Mouse (Mus musculus): ENCODE results near the gene Shq1.
A peak's percentile ranks its signal among the peaks of the same experiment; 100 is the strongest.

Shq1 gene

DNA sequence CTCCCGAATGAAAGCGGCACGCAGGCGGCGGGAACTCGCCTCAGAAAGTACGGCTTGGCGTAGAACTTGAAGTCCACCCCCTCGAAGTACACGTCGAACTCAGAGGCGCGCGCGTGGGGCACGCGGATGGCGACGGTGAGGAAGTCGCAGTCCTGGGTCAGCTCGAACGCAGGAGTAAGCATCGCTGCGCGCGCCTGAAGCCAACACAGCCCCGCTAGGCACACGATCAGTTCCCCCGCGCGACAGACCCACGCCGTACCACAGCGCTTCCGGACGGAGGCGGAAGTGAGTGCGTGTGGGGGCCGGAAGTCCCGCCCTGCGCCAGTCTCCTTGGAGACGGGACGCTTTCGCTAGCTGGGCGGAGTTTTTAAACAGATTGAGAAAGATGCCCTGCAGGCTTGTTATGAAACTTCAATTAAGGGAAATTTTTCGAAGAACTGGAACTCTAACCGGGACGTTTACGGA lies at the start of gene Shq1:
TSS of gene Shq1 (minus strand) at position 278 of the 465 bp plus-strand sequence.
- peak; percentile 74 to 76 for DNase-seq

DNA sequence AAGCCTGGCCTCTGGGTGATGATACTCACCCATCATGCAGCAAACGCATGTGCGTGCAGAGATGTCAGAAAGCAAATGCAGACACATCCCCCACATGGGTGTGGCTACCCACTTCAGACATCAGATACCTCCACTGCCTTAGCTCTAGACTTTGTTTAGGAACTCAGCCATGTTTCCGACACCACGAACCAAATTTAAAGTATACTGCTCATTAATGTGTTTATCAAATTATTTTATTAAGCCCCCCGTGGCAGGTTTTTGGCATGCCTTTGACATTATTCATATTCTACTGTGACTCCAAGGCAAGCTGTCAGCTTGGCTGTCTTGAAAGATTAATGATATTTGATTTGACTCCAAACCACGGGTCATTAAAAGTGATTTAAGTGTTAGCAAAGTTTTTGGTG lies 49.1 kb upstream of the Shq1 start:
- DNase-seq = no peak

DNA sequence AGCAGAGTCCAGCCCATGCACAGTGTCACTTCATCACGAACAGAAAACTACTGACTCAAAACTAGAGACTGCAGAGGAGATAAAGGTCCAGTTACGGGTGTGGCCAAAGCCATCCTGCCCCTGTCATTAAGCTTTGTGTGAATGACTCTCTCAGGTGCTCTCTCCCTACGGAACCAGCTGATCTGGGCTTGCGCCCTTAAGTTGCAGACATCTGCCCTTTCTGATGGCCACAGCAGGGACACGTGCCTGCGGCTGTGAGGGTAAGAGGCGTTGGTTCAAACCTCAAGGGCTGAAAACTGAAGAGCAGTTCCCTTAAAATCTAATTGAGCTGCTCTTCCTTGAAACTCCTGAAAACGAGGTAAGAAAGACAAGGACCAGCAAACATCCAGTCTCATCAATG lies 45.9 kb upstream of the Shq1 start:
- no peak for DNase-seq

DNA sequence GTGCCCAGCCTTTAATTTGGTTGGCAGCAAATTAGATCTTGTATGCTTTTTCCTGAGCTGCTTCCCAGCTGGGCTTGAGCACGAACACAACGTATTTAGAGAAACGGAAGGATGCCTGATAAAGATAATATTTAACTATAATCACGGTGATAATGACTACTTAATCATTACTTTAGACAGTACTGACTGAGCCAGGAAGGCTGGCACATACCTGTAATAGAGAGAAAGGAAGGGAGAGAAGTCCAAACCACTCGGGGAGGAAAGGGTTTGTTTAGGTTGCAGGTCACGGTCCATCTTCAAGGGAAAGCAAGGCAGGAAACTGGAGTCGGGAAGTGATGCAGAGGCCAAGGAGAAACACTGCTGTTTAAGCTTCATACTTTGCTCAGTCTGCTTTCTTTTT lies 45.2 kb upstream of the Shq1 start:
- DNase-seq = no peak

DNA sequence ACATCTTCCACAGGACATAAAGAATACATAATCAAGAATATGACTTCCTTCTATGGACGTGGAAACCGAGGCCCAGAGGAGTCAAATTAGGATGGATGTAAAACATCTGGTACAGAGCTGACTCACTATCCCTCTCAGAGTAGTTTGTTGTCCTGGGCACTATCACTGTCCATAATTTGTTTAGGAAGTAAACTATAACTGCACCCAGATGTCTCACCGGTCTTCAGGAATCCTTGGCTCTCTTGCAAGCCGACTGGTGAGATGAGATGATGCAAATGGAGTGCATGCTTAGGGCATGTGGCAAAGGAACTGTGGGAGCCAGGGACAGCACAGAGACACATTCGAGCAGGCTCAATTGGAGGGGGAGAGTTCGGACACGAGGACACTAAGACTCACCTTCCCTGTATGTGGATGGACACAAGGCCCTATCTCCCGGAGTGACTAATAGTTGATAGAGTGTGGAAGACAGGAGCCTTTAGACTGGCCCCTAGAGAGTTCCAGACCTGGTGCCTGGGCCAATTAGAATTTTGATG lies 44.4 kb upstream of the Shq1 start:
- no peak for DNase-seq

DNA sequence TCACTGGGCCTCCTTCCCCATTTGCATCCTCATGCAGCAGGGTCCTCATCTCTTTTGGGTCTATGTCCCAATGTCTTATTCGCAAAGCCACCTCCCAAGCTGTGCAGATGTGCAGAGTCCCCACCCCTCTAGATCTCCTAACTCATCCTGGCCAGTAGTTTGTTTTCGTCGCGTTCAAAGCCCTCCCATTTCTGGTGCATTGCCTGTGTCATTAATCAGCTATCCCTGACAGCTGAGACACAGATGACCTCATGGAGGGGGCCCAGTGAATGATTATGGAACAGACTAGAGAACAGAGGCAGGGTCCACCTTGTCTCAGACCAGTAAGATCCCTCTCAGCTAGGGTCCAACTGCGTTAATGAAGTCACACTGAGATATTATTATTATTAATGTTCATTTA lies 39.9 kb upstream of the Shq1 start:
- no peak for DNase-seq

DNA sequence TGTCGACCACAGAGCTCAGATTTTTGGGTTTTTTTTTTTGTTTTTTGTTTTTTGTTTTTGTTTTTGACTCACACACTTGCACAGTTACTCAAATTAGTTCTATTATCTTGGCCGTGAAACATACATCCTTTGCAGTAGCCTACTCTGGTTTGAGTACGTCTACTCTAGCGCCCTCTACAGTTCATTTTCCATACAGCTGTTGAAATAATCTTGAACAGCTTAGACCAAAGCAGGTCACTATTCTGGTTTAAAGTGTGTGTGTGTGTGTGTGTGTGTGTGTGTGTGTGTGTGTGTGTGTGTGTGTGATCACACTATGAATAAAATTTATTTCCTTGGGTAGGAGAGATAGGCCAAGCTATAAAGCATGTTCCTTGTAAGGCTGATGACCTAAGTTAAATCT lies 39.2 kb upstream of the Shq1 start:
- no peak for DNase-seq

DNA sequence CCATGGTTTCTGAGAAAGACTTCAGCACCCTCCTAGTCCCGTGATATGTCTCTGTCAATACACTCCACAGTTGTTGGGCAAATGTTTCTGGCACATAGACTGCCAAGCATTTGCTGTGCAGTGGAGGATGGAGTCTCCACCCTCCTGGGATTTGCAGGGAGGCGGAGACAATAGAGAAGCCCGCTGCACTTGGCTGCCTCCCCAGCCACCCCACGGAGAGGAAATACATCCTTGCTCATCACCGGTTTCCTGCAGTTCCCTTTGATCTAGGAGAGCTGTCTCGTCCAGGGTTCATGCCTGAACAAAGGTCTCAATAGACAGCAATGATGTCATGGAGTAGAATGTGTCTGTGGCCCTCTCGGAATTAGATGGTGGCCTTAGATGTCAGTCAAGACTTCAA lies 38.5 kb upstream of the Shq1 start:
- DNase-seq = no peak

DNA sequence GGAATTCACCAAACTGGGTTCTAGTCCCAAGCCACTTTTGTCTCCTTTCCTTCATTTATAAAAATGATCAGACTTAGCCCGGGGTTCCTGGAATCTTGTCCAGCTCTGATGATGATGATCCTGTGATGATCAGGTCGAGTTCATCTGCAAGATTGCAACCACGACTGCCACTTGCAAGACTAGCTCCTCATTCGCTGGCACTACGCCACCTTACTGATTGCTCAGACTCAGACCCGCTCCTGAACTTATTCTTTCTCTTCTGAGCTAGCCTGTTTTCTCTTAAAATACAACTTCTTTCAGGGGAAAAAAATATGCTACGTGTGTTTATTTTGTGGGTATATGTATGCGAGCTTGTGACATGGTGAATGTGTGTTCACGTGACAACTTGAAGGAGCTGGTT lies 38.0 kb upstream of the Shq1 start:
- DNase-seq = no peak

DNA sequence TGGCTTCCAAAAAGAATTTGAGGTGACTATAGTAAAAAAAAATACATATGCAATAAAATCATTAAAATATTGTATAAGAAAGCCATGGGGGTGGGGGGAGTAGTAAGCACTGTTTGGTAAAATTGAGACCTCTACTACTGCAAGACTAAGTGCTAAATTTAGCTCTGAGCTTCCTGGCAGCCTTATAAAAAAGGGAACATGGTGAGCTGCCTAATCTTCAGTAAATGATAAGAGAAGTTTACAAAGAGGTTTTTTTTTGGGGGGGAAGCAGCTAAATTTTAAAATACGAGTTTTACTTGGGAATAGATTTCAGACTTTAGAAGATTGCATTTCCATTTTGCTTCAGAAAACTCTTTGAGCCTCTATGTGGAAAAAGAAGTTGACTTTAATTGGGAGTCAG lies 37.3 kb upstream of the Shq1 start:
- DNase-seq = no peak

DNA sequence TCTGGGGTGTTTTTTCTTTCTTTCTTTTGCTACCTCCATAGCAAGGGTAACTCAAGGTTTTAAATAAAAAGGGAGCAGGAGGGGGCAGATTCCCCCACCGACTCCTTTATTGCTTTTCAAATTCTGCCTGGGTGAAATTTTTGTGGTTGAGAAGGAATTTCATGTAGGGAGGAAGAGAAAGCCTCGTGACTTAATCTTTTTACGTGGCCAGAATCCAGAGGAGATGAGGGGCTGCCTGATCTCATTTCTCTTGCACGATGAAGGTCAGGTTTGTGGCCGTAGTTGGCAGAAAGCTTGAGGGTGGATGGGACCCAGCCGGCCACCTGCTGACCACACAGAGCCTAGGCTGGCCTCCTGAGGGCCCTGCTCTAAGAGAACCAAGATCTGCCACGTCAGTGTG lies 36.6 kb upstream of the Shq1 start:
- DNase-seq = no peak

DNA sequence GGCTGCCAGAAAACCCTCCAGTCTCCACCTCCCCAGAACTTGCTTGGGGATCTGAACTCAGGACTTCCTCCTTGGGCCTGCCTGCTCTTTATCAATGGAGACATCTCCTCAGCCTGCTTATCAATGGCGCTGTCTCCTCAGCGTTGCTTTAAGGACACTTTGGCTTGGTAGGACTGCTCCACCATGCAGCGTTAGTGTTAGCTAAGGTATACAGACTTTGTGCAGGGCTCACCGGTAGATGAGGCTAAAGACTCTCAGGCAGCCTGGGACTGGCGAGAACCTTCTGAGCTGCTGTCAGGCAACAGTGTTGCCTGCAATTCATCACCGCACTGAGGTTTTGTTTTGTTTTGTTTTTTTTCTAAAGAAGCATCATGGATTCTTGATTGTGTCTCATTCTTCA lies 35.9 kb upstream of the Shq1 start:
- no peak for DNase-seq

DNA sequence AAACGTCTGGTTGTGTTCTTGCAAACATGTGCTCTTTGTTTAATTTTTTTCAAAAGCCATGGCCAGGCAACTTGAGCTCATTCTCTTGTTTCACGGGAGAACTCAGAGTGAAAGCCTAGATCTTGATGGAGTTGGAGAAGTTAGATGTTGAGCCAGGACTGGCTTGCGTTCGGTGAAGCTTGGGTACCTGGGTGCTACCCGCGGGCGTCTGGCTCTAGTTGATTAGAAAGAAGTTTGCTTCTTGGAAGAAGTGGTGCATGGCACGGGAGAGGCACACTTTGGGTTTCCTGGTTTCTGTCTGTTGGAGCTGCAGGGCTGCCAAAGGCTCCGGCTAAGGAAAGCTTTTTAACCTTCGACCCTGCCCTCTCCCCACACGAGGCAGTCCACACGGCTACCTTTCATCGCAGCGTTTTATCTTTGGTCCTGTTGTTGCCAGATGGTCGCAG lies 34.4 kb upstream of the Shq1 start:
- DNase-seq = no peak

DNA sequence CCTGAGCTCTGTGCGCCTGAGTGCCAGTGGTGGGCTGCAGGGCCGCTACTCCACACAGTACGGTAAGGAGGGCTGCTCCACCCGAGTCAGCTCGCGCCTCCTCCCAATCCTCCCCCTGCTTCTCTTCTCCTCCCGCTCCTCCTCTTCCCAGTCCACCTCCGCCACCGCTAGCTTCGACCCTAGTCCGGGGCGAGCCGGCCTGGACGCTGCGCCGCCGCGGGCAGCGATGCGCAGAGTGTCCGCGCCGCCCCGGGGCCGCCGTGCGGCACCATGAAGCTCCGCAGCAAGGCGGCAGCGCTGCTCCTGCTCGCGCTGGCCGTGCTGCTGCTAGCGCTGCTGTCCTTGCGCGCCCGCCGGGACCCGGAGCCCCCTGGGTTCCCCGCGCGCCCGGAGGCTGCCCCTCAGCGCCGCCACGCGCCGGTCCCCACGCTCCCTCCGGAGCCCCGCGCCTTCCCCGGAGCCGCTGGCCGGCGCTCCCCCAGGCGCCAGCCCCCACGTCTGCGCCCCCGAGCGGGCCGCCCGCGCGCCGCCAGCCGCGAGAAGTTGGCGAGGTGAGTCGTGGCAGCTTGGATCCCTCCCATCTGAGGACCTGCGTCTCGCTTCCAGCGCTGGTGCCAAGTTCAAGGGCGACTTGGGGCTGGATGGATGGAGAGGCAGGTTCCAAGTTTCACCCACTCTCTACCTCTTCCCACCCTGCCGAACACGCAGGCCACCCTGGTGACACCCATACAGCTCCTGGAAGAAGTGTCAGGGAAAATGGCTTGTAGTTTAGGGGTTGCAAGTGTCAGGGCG lies 33.8 kb upstream of the Shq1 start, which contains the start of gene Gxylt2:
TSS of gene Gxylt2 (plus strand) at position 161 of the 792 bp plus-strand sequence.
- no peak for DNase-seq

DNA sequence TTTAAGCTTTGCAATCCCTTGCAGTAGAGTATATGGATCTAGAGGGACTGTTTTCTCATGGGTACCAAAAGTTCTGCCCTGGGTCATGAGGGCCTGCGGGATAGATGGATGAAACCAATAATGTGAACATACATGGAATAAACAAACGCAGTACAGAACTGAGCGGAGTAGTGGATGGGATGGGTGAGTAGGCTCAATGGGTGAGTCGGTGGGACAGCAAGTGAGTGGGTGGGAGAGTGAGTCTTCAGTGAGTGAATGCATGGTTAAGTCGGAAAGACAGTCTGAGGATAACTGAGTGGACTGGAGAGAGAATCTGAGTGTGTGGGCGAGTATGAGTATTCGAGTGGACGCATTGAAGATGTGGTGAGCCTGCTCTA lies 33.2 kb upstream of the Shq1 start:
- DNase-seq = no peak

DNA sequence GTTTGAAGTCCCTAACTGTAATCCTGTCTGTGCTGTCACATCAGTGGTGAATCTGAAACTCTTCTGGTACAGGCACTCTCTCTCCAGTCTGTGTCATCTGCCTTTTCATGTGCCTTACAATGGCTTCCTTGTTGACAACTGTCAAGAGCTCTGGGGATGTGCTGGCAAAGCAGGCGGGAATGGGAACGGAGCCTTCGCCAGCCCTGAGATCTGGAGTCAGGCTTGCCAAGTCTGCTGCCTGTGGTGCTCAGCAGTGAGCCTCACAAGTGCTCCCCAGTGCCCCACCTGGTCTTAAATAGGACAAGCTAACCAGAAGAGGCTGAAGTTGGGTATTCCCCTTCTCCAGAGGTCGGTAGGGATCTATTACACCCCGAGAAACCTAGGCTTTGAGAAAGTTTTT lies 29.8 kb upstream of the Shq1 start:
- DNase-seq = no peak

DNA sequence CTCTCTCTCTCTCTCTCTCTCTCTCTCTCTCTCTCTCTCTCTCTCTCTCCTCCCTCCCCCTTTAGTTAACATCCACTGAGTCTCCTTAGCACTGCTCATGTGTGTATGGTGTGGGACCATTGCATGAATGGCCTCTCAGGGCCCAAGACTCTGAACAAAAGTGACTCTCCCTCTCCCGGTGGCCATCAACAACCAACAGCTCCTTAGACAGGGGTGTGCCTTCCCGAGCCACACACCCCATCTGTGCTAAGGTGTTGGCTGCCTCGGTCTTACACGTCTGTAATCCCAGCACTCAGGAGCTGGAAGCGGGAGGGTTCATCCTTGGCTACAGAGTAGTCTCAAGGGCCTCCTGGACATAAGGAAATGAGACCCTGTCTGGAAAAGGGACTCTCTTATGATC lies 29.0 kb upstream of the Shq1 start:
- no peak for DNase-seq

DNA sequence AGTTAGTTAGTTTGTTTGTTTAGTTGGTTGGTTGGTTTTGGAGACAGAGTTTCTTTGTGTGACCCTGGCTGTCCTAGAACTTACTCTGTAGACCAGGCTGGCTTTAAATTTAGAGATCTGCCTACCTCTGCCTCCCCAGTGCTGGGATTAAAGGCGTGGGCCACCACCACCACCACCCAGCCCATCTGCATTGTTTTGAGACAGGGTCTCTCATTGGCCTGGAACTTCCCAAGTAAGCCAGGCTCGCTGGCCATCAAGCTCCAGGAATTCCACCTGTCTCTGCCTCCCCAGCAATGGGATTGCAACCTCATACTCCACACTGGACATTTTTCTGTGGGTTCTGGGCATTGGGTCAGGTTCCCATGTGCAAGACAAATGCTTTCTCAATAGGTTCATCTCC lies 15.4 kb upstream of the Shq1 start:
- DNase-seq = no peak

DNA sequence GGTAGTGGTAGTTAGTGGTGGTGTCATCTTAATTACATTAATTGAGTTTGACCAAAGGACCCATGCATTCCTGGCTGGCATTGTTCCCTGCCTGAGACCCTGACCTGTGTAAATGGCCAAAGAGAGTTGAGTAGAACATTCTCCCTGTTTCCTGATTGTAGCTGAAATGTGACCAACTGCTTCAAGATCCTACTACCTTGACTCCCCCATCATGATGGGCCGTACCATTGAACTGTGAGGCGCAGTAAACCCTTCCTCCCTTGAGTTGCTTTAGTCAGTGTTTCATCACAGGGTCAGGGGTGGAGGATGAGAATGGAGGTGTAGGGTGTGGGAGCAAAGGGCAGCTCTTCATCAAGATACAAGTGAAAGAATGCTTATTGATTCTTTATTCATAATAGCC lies 7.7 kb upstream of the Shq1 start:
- no peak for DNase-seq

DNA sequence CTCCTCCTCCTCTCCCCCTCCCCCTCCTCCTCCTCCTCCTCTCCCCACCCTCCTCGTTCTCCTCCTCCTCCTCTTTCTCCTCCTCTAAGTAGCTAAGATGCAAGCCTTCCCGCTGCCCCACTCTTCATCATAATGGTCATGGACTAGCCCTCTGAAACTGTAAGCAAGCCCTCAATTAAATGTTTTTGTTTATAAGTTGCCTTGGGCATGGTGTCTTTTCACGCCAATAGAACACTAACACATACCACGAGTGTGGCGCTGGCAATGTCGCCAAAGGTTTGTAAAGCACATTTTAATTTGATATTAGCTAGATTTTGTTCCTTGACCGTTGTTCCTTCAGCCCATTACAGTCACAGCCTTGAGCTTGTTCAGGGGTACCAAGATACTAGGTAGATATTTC lies 5.5 kb upstream of the Shq1 start:
- DNase-seq = no peak

DNA sequence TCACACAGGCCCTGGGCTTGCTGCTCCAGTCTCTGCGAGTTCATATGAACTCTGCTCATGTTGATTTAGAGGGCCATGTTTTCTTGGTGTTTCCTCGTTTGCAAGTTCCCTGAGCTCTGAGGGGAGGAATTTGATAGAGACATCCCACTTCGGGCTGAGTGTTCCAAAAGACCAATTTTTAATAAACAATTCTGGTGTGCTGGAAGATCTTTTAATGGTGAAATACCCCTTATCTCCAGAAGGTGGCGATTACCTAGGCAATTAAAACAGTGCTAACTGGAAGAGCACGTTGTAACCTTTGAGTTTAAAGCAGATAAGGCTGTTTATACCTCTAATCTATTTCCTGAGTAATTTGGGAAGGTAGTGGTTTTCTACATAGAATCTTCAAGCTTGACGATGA lies 4.0 kb upstream of the Shq1 start:
- no peak for DNase-seq

DNA sequence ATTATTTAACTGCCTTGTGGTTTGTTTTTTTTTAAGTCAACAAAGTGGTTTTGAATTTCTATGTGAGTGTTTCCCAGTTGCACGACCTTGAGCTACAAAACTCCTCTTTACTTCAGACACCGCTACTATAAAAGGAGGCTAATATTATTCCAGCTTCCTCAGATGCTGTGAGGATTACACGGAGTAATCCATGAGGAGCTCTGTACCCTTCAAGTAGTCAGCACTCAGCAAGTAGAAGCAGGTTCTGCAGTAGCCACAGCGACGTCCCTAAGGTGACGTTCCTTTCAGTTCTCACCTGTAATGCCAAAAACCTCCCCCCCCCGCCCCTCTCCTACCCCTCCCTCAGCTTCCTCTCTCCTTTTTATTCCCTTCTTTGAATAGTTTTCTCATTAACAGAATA lies 444 bp upstream of the Shq1 start:
- DNase-seq = no peak

DNA sequence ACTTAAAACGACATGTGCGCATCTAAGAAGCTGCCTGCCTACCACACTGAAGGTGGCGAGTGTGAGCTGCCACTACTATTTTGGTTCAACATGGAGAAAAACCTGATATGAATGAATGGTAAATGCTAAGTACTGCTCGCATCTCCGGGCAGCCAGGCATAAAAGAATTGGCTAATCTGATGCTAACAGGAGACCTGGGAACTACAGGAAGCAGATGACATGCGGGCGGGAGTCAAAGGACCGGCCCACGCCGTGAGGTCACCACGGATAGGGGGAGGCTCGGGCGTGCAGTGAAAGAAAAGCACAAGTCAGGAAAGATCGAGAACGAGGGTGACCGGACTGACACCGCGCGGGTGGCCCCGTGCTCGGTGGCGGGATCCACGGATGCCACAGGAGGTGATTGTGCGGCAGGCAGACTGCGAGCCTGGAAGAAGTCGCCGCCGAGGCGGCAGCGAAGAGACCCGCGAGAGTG lies 551 bp downstream of the Shq1 start:
- DNase-seq = peak; percentile 26 to 38

DNA sequence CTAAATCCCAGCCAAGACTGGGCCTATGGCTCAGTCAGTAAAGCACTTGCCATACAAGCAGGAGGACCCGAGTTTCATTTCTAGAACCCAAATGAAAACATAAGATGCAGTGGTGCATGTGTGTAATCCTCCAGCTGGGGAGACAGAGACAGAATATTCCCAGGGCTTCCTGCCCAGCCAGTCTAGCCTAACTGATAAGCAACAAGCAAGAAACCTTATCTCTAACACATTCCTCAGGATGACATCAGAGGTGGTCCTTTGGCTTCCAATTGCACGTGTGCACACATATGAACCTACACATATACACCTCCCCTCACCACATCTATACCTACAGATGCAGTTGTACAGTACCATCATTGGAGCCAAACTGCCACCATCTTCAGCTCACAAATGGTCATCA lies 2.1 kb downstream of the Shq1 start:
- no peak for DNase-seq

DNA sequence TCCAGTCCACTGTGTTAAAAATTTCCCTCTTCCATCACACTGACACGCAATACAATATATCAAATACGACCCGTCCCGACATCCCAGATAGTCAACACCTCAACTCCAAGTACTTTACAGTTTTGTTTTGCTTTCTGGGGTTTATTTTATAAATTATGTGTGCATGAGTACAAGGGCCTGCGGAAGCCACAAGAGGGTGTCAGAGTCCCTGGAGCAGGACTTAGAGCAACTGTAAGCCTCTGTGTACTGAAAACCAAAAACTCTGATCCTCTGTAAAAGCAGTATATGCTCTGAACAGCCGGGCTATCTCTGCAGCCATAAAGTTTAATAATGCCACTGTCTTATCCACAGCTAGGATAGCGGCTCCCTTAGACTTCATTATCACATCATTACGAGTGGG lies 3.3 kb downstream of the Shq1 start:
- DNase-seq = no peak
